Mouse (Mus musculus) bone marrow, adult 2 months (tissue): Measurements from ENCODE around the gene Cdan1.

Experiments
- CTCF ChIP-seq: fragments of 200-500 bp; IDR thresholded peaks from 2 replicates; pipeline ENCODE4 v1.5.1; 2011; ENCODE audit warnings: low read length, control low read depth; ENCODE audit not compliant: control insufficient read depth, insufficient read depth
- POLR2A ChIP-seq: fragments of 200-500 bp; IDR thresholded peaks from 2 replicates; pipeline ENCODE4 v1.6.1; 2011; ENCODE audit warnings: low read depth, mild to moderate bottlenecking, control low read depth, low read length, borderline replicate concordance; ENCODE audit not compliant: control insufficient read depth

- TF ChIP-seq CTCF, result no peak
- no peak for TF ChIP-seq POLR2A
Measured at GRCm38 (mm10) chr2:120761922-120762321, 88.0 kb downstream of the Cdan1 start.
